Mouse (Mus musculus): ENCODE results near the gene Ksr1.
A peak's percentile ranks its signal among the peaks of the same experiment; 100 is the strongest.

Gene Ksr1

GRCm38 (mm10) chr11:79063616-79064015 is 82.6 kb downstream of the Ksr1 start:
- no peak for DNase-seq

DNA sequence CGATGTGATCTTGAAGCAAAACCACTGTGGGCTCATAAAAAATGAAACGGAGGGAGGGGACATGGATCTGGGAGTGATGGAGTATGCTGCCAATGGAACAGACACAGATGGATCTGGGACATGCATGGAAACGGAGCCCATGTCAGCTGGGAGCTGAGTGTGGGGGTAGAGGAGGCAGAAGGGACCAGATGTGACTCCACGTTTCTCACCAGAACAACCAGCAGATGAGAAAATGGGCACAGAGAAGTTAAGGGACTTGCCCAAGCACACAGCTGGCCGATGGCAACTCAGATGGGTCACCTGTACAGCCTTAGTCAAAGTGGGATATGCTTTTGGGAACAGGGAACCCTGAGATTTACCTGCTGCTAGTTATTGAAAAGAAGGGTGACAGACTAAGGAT is 83.3 kb downstream of the Ksr1 start:
- DNase-seq, result no peak

- DNase-seq, result no peak
Observed at GRCm38 (mm10) chr11:79061839-79062238, 84.4 kb downstream of the Ksr1 start.

GRCm38 (mm10) chr11:79059850-79060249 is 86.4 kb downstream of the Ksr1 start:
- no peak for DNase-seq

- no peak for DNase-seq
Observed at GRCm38 (mm10) chr11:79059062-79059461, 87.1 kb downstream of the Ksr1 start.

DNA sequence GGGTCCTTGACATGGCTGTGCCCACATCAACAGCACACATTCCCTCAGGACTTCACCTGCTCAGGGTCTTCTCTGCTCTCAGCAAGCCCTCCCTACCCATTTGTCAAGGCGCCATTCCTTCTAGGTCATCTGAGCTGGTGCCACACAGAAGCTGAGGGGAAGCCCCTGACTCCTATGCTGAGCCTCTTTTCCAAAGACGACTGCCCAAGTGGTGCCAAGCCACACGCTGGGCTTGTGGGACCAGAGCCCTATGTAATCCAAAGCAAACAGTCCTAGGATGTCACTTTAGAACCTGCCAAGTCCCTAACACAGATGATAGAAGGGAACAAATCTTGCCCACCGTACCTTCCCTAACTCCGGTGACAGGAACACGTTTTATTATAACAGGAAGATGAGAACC is 87.6 kb downstream of the Ksr1 start:
- no peak for DNase-seq

- peak; percentile 59 for DNase-seq
Observed at GRCm38 (mm10) chr11:79057809-79058208, 88.4 kb downstream of the Ksr1 start.

DNA sequence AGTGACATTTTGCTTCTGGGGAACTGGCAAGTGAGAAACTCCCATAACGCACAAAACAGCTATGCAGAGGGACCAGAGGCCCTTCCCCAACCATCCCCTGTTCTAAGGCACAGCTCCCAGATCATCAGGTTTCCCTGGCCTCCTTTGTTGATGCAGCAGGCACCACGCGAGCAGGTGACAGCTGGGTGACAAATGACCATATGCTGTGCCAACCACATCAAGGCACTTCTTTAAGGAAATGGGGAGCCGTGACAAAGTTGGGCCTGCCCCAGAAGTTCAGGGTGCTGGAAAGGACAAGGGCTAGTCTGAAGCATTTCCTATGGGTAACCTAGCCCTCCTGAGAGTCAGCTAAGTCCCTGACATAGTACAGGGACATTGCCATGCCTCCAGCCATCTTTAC is 89.3 kb downstream of the Ksr1 start:
- no peak for DNase-seq

- no peak for DNase-seq
Observed at GRCm38 (mm10) chr11:79056027-79056426, 90.2 kb downstream of the Ksr1 start.

- no peak for DNase-seq
Observed at GRCm38 (mm10) chr11:79055161-79055560, 91.0 kb downstream of the Ksr1 start.

- DNase-seq, result peak; percentile 72
Observed at GRCm38 (mm10) chr11:79054161-79055152, 91.8 kb downstream of the Ksr1 start.

GRCm38 (mm10) chr11:79053437-79053836 is 92.8 kb downstream of the Ksr1 start:
- DNase-seq, result no peak

- DNase-seq, result no peak
Observed at GRCm38 (mm10) chr11:79052769-79053168, 93.4 kb downstream of the Ksr1 start.

GRCm38 (mm10) chr11:79051522-79051921 is 94.7 kb downstream of the Ksr1 start:
- DNase-seq, result peak; percentile 64

- DNase-seq, result peak; percentile 77
Observed at GRCm38 (mm10) chr11:79050781-79051507, 95.3 kb downstream of the Ksr1 start.

GRCm38 (mm10) chr11:79048906-79049305 is 97.3 kb downstream of the Ksr1 start:
- DNase-seq, result no peak

DNA sequence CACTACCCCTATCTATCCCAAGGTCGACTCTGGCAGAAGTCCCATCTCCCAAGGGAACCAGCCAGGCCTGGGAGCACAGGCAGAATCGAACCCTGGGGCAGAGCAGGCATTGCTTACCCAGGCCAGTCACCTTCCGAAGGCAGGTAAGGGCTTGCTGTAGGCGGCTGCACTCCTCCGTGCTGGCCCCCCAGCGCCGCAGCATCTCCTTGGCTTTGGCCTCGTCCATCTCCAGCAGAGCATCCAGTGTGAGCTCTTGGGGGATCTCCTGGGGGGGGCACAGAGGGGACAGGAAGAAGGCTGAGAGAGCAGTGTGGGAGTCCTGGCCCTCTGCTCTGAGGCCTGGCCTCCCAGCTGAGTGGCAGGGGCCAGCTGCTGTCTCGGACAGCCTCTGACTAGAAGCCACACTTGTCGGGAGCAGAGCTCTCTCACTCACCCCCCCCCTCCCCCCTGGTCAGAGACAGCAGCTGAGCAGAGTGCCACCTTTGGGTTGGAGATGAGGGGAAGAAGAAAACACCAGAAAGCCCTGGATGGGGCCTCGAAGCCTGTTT is 99.0 kb downstream of the Ksr1 start:
- no peak for DNase-seq

GRCm38 (mm10) chr11:79046561-79047155 is 99.5 kb downstream of the Ksr1 start:
- DNase-seq, result no peak

DNA sequence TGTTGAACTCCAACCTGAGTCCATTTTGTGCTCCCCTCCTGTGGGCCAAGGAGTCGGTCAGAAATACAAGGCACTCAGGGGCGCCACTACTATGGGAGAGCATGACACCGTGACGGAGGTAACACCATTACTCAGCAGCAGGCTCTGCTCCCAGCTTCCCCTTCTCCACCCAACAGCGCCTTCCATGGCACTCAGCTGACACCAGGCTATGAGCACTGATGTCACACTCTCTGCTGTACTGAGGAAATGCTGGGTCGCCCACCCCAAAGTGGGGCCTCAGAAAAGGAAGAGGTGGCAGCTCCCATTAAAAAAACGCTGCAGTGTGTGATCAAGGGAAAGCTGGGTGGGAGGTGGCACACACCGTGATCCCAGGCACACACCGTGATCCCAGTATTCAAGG is 101.0 kb downstream of the Ksr1 start:
- DNase-seq, result no peak

DNA sequence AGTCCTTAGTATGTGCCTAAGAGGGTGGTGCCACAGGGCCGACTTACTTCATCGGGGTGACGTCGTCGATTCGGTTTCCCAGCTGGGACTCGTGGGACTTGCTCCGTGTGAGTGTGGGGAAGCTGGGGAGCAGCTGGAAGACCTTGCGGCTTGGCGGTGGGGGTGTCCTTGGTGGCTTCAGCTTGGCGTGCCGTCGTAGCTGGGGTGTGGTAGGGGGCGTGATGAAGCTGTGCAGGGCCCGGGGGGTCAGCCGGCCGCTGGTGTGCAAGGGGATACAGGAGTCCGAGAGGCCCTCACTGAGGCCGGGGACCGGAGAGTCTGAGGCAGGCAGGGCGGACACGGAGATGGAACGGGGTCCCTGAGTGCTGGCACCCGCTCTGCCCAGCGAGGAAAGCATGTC is 101.4 kb downstream of the Ksr1 start:
- DNase-seq, result no peak

GRCm38 (mm10) chr11:79041908-79042430 is 104.2 kb downstream of the Ksr1 start:
- no peak for DNase-seq

DNA sequence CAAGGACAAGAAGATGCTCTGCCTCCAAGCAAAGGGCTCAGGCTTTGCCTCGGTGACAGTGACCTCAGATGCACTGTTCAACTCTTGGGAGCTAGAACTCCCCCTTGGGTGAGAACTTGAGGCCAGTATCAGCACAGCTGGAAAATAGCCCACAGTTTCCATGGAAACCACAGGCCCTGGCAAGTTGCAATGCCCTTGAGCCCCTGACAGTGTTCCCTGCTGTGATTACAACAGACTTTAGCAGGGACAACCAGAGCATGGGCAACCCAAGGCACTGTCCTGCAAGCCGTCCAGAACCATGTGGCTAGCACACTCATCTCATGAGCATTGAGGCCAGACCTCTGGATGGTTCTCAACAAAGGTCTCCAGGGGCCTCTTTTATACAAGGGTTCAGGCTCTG is 106.7 kb downstream of the Ksr1 start:
- no peak for DNase-seq

DNA sequence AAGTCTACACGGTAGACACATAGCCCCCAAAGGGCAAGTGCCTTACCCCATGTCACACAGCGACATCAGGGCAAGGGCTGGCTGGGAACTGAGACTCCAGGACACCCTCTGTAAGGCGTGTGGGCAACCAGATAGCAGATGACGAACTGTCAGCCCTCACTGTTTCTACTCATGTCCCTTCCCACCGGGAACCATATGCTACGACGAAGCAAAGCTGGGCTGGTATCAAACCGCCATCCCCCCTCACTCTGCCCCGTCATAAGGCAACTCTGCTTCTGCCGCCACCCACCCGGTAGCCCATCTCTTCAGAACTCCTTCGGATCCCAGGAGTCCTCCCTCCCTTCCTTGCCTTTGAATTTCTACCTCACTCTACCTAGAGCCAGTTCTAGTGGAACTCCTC is 108.7 kb downstream of the Ksr1 start:
- no peak for DNase-seq

Data from liver (tissue).